Mouse (Mus musculus) cerebellum, adult 2 months (tissue): ENCODE data around the gene Nfe2l2.

Source experiments
- CTCF ChIP-seq: fragments of 200-500 bp; IDR thresholded peaks from 2 replicates; pipeline ENCODE4 v1.5.1; 2011; ENCODE audit warnings: low read depth, mild to moderate bottlenecking, control low read depth, low read length, moderate library complexity, borderline replicate concordance; ENCODE audit not compliant: insufficient read depth
- POLR2A ChIP-seq: fragments of 200-500 bp; IDR thresholded peaks from 2 replicates; pipeline ENCODE4 v1.6.1; 2011; ENCODE audit warnings: low read length, control low read depth, borderline replicate concordance; ENCODE audit not compliant: insufficient read depth

DNA sequence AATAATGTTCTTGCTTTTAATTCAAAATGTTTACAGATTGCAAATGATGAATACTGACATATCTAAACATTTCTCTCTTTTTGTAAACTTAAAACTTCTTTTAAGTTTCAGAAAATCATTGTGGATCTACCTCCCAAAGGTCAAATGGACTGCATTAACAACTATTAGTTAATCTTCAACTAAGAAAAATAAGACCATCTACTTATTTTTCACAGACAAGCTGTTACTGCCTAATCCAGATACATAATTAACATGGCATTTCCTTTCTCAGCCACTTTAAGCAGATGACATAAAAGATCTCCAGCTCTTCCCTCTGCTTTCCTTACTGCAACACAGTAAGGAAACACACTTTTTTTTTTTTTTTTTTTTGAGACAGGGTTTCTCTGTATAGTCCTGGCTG lies 67.1 kb downstream of the Nfe2l2 start:
- TF ChIP-seq CTCF (no peak), POLR2A (no peak)
